Mouse (Mus musculus) urinary bladder, postnatal 36 days (tissue): ENCODE measurements around the gene Ttll12.

Experiments used
- DNase-seq, 2 experiments: peaks; one replicate each; pipeline ENCODE4 v3.0.0; 2022; ENCODE audit warnings: low spot score in 2 of 2, mixed read lengths in 1 of 2

Ttll12 gene

GRCm38 (mm10) chr15:83563327-83563856 is 31.6 kb downstream of the Ttll12 start, which contains the start of the genes Tspo and Mcat:
TSS of gene Tspo (plus strand) at chr15:83563592.
TSS of gene Mcat (minus strand) at chr15:83563787.
- peak; percentile 73 to 79 for DNase-seq

- DNase-seq: peak; percentile 84 to 92
These were observed 32.2 kb downstream of the Ttll12 start for GRCm38 (mm10) chr15:83562626-83563270.

- DNase-seq: no peak
These were observed 33.9 kb downstream of the Ttll12 start for GRCm38 (mm10) chr15:83560941-83561477.

- peak; percentile 75 to 81 for DNase-seq
These were observed 39.6 kb downstream of the Ttll12 start for GRCm38 (mm10) chr15:83555161-83555974.

- no peak for DNase-seq
These were observed 41.1 kb downstream of the Ttll12 start for GRCm38 (mm10) chr15:83553831-83554230.

GRCm38 (mm10) chr15:83550137-83550536 is 44.8 kb downstream of the Ttll12 start:
- no peak for DNase-seq

- no peak for DNase-seq
These were observed 47.8 kb downstream of the Ttll12 start for GRCm38 (mm10) chr15:83547144-83547543.

GRCm38 (mm10) chr15:83546029-83546428 is 48.9 kb downstream of the Ttll12 start:
- DNase-seq: no peak

- DNase-seq: no peak
These were observed 53.2 kb downstream of the Ttll12 start for GRCm38 (mm10) chr15:83541647-83542287.

GRCm38 (mm10) chr15:83539905-83540304 is 55.1 kb downstream of the Ttll12 start:
- no peak for DNase-seq

GRCm38 (mm10) chr15:83538855-83539254 is 56.1 kb downstream of the Ttll12 start:
- DNase-seq: no peak

GRCm38 (mm10) chr15:83535890-83536231 is 59.1 kb downstream of the Ttll12 start:
- no peak for DNase-seq

- no peak for DNase-seq
These were observed 59.7 kb downstream of the Ttll12 start for GRCm38 (mm10) chr15:83534960-83535889.

GRCm38 (mm10) chr15:83532606-83533005 is 62.4 kb downstream of the Ttll12 start:
- DNase-seq: no peak

- no peak for DNase-seq
These were observed 62.9 kb downstream of the Ttll12 start for GRCm38 (mm10) chr15:83531961-83532469.

- peak; percentile 19 to 48 for DNase-seq
These were observed 64.3 kb downstream of the Ttll12 start for GRCm38 (mm10) chr15:83530688-83531087.

GRCm38 (mm10) chr15:83530233-83530632 is 64.7 kb downstream of the Ttll12 start:
- peak in 1 of 2 experiments; percentile 73 for DNase-seq

GRCm38 (mm10) chr15:83529765-83530164 is 65.2 kb downstream of the Ttll12 start:
- DNase-seq: no peak

GRCm38 (mm10) chr15:83528892-83529291 is 66.1 kb downstream of the Ttll12 start:
- no peak for DNase-seq

- DNase-seq: no peak
These were observed 67.2 kb downstream of the Ttll12 start for GRCm38 (mm10) chr15:83527747-83528146.

- DNase-seq: peak in 1 of 2 experiments; percentile 23
These were observed 67.9 kb downstream of the Ttll12 start for GRCm38 (mm10) chr15:83527092-83527437.
